Mouse (Mus musculus) brown adipose tissue, adult 24 weeks (tissue): ENCODE data around the gene Aff1. TPM values are rescaled to one million over a fixed set of nuclear protein-coding genes. Genes with fewer than 3 reads are reported as not detected.

Experiments
- H3K27ac ChIP-seq: fragments of 200-500 bp; replicated peaks from 2 replicates; pipeline ENCODE4 v1.5.1; 2012; ENCODE audit warnings: low read depth, mild to moderate bottlenecking, low read length
- H3K4me1 ChIP-seq: fragments of 200-500 bp; 2 replicates; pipeline ENCODE4 v1.6.1; 2012; ENCODE audit warnings: low read length, mixed read lengths; ENCODE audit not compliant: control insufficient read depth, insufficient read depth, insufficient read length
- H3K4me3 ChIP-seq: fragments of 200-500 bp; 2 replicates; pipeline ENCODE4 v1.5.1; 2012; ENCODE audit warnings: low read depth, mild to moderate bottlenecking, low read length, moderate library complexity; ENCODE audit not compliant: insufficient read depth
- polyA plus RNA-seq: library from polyadenylated mRNA; stranded (reverse); fragments of >200 nt; gene quantifications from 2 replicates; pipeline ENCODE4 v1.2.4, GENCODE M21; 2012; ENCODE audit not compliant: missing spikeins, insufficient read depth, insufficient read length

Aff1 gene
- polyA plus RNA-seq: 8.8 and 9.1 TPM in 2 replicates

DNA sequence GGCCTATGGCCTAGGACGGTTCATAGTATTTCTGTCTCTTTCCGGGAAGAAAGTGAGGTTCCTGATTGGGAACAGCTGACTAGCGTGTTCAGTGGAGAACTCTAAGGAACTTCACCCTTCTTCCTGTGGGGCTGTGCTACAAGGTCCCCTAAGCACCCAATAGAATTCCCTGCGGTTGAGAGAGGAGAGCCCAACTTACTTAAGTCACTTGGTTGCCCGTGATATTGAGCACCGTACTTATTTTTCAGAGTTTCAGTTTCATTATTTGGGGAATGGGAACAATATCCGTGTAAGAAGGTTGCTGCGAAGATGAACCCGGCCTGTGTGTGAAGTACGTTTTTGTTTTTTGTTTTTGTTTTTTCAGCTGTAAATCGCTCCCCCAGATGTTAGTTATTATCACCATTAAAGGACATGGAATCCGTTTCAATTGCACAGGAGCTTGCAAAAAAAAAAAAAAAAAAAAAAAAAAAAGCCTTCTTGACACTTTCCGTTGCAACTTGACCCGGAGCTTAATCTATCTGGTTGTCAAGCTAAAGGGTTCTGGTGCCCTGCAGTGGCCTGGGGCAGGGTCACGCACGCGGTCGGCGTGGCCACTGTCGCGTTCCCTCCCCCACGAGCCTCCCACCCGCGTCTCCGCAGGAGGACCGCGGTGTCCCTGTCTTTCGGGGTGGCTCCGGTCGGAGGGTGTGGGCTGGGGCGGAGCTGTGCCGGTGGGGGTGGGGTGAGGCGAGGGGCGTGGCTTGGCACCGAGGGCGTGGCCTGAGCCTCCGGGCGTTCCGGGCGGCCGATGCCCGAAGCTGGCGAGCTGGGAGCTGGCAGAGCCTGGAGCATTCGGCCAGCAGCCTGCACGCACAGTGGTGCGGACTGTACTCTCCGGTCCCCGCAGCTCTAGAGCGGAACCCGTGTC, at the start of gene Aff1:
Aff1 (plus strand) TSS at position 751 of the 907 bp plus-strand sequence.
- Histone ChIP-seq H3K4me1 (no peaks in the 10 kb centered on the region), H3K4me3 (peak within 1 kb of the TSS; percentile 84)

DNA sequence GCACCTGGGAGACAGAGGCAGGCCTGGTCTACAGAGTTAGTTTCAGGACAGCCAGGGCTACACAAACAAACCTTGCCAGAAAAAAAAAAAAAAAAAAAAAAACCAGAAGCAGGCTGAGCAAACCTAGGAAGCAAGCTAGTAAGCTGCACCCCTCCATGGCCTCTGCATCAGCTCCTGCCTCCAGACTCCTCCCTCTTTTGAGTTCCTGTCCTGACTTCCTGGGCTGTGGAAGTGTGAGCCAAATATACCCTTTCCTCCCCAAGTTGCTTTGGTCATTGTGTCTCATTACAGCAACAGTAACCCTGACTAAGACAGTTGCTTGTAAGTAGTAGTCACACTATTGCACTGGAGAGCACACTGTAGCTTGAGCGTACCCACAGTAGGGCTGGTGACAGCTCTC, 48.0 kb upstream of the Aff1 start:
- Histone ChIP-seq H3K4me1 (no peaks in the 10 kb centered on the region), H3K27ac (no peak overlapping the region), H3K4me3 (no peak overlapping the region)

More for the DNA sequence above, at the start of gene Aff1:
- H3K27ac ChIP-seq: peak within 1 kb of the TSS; percentile 95

DNA sequence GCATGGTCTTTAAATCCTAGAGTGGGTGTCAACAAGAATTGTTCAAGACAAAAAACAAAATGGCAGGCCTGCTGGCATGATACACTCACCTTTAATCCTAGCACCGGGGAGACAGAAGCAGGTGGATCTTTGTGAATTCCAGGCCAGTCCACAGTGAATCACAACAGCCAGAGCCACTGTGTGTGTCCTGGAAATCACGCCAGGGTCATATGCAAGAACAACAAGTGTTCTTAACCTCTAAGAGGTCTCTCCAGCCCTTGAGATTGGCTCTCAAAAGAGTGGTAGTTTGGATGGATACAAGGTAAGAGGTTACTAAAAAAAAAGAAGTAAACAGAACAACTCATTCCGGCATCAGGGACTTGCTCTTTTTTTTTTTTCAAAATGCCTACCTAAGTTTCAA, 44.9 kb upstream of the Aff1 start:
- H3K4me3 ChIP-seq: no peak overlapping the region
- H3K4me1 ChIP-seq: no peaks in the 10 kb centered on the region
- no peak overlapping the region for H3K27ac ChIP-seq

DNA sequence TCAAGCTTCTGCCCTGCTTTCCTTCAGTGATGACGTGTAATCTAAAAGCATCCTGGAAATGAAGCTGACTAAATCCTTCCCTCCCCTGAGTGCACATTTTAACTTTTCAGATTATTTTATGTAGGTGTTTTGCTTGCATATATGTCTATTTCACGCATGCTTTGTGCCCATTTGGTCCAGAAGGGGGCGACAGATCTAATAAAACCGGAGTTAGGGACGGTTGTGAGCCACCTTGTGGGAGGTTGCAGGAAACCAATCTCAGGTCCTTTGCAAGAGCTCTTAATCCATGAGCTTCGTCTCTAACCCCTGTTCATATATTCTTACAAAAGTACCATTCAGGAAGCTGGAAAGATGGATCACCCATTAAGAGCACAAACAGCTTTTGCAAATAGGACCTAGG, 37.9 kb upstream of the Aff1 start:
- Histone ChIP-seq H3K4me3 (no peak overlapping the region), H3K4me1 (no peaks in the 10 kb centered on the region), H3K27ac (no peak overlapping the region)

DNA sequence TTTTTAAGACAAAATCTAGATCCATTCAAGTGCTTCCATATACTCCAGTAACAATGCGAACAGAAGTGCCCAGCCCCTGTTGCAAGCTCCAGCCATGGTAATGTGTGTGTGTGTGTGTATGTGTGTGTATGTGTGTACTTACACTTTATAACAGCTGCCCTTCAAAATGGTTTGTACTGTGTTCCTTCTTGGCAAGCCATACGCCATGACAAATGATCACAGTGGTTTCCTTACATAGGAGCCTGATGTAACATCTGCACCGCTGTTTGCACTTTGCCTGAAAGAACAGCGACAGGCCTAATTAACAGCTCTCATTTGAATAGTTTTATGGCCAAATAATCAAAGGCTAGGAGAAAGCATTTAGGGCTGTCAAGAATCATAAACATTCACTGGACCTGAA, 37.4 kb upstream of the Aff1 start:
- no peak overlapping the region for H3K4me3 ChIP-seq
- no peak overlapping the region for H3K27ac ChIP-seq
- no peaks in the 10 kb centered on the region for H3K4me1 ChIP-seq

DNA sequence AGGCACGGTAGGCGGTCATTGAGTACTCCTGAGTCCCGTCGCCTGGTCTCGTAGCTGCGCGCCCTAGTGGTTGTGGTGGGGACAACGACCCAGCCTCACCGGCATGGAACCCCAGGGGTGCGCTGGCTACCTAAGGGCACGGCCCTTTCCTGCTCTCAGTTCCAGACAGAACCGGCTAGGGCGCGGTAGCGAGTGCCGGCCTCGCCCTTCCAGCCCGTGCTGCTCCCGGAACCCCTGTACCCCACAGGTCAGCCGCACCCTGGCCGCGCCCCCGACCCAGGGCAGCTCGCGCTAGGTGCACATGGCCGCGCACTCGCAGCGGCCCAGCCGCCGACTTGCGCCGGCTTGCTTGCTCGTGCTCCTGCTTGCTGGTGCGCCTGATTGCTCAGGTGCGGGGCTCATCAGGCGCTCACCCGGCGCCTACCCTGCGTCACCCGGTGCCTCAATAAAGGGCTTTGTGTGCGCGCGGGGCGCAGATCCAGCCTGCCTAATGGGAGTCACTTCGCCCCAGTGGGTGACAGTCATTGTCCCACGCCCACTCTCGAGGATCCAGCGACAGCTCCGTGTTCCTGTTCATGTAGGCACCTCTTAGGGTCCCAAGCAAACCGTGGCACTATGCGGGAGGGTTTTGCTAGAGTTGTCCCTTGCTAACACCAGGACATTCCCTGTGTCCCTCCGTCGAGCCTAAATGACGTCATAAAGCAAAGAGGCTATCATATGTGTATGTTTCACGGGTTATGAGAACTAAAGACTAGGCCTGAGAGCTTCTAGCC, 36.6 kb upstream of the Aff1 start, which contains the start of gene 1700016H13Rik:
1700016H13Rik (minus strand) TSS at position 665 of the 773 bp plus-strand sequence.
- H3K27ac ChIP-seq: no peak within 1 kb of the TSS
- no peaks in the 10 kb centered on the region for H3K4me1 ChIP-seq
- H3K4me3 ChIP-seq: peak within 1 kb of the TSS; percentile 64

DNA sequence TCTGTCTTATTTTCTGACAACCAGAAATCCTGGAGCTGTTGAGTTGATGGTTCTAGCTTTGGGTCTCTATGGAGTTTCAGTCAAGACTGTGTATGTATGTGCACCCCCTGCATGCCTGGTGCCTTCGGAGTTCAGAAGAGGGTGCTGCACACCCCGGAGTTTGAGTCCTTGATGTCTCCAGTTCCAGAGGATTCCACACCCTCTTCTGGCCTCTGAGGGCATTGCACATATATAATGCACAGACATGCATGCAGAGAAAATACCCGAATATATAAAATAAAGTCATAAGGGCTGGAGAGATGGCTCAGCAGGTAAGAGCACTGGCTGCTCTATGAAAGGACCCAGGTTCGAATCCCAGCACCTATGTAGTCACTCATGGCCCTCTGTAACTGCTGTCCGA, 33.3 kb upstream of the Aff1 start:
- Histone ChIP-seq H3K4me3 (no peak overlapping the region), H3K4me1 (no peaks in the 10 kb centered on the region), H3K27ac (no peak overlapping the region)

DNA sequence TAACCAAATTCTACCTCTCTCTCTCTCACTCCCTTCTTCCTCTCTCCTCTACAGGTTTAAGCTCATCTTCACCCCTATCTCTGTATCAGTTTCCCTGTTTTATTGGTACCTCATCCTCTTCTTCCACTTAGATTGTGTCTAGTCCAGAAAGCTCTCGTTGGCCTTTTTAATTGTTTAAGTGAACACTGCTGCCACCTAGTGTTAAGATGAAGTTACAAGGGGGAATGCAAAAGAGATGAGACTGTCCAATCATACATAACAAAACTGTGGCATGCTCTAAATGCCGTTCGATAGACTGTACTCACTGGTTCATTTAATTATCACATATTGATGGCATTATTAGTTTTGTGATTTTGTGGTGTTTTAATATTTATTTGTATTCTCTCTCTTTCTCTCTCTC, 32.6 kb upstream of the Aff1 start:
- Histone ChIP-seq H3K27ac (no peak overlapping the region), H3K4me3 (no peak overlapping the region), H3K4me1 (no peaks in the 10 kb centered on the region)

DNA sequence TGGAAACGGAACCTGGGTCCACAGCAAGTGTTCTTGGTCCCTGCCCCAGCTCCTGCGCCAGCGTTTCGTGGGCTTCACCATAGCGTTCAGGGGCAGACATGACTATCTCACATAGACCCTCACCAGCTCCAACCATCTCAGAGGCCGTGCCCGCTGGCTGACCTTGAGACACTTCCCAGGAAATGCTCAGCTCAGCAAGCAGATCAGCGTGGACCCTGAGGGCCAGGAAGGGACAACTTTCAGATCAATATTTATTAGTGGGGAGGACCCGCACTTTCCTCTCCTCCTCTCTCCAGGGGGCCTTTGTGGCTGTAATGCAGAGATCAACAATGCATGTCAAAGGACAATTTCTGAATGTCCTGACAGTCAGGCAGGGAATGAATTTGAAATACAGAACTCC, 27.2 kb upstream of the Aff1 start:
- Histone ChIP-seq H3K4me1 (no peaks in the 10 kb centered on the region), H3K27ac (no peak overlapping the region), H3K4me3 (no peak overlapping the region)

DNA sequence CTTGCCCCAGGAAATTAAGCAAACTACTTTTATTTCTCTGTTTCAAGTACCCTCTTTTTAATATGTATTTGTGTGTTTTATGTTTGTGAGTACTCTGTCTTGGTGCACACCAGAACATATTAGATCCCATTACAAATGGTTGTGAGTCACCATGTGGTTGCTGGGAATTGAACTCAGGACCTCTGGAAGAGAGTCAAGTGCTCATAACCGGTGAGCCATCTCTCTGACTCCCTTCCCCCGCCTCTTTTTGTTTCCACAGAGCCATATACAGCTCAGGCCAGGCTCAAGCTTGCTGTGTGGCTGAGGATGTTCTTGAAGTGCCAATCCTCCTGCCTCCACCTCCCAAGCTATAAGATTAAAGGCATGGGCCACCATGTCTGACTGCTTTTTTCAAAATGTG, 26.3 kb upstream of the Aff1 start:
- no peaks in the 10 kb centered on the region for H3K4me1 ChIP-seq
- no peak overlapping the region for H3K4me3 ChIP-seq
- no peak overlapping the region for H3K27ac ChIP-seq

DNA sequence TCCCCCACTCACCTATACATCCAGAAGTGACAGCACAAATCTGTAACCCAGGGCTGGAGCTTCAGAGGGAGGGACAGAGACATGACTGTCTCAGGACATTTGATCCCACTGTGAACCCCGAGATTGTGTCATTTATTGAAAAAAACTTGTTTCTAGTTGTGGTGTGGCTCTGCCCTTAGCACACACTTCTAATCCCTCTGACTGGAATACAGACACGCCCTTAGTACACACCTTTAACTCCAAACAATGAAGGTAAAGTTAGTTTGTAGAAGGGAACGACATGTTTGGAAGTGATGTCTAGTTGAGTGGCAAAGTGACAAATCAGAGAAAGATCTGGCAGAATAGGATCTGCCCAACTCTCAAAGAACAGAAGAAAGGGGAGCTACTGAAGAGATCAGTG, 20.3 kb upstream of the Aff1 start:
- no peak overlapping the region for H3K4me3 ChIP-seq
- H3K27ac ChIP-seq: no peak overlapping the region
- H3K4me1 ChIP-seq: no peaks in the 10 kb centered on the region

DNA sequence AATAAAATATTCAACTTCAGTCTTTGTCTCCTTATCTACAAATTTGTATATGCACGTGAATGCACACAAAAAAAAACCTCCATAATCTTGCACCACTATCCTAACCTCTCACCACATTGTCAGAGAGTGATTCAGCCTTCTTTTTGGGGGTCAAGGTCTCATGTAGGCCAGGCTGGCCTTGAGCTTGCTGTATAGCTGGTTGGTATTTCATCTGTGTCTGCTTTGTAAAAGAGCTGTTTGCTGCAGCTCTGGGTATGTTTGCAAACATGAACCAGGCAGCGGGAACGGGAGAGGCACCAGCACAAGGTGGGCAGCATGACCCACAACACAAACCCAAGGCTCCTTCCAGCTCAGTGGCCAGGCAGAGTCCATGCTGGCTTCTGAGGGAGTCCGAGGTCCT, 18.6 kb upstream of the Aff1 start:
- Histone ChIP-seq H3K4me1 (no peaks in the 10 kb centered on the region), H3K4me3 (no peak overlapping the region), H3K27ac (no peak overlapping the region)

DNA sequence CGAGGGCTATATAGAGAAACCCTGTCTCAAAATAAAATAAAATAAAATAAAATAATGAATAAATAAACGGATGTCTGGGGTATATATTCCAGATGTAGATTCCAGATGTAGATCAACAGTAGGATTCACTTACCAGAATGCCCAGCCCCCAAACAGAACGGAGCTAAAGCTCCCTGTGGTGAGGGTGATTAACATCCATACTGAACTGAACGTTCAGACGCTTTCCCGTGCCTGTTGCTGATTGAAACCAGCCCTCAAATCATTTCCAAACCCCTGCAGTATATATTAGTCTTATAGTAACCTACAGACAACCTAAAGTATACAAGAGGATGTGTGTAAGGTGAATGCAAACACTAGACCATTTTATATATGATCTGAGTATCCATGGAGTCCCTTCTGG, 17.7 kb upstream of the Aff1 start:
- H3K4me1 ChIP-seq: no peaks in the 10 kb centered on the region
- no peak overlapping the region for H3K4me3 ChIP-seq
- no peak overlapping the region for H3K27ac ChIP-seq

DNA sequence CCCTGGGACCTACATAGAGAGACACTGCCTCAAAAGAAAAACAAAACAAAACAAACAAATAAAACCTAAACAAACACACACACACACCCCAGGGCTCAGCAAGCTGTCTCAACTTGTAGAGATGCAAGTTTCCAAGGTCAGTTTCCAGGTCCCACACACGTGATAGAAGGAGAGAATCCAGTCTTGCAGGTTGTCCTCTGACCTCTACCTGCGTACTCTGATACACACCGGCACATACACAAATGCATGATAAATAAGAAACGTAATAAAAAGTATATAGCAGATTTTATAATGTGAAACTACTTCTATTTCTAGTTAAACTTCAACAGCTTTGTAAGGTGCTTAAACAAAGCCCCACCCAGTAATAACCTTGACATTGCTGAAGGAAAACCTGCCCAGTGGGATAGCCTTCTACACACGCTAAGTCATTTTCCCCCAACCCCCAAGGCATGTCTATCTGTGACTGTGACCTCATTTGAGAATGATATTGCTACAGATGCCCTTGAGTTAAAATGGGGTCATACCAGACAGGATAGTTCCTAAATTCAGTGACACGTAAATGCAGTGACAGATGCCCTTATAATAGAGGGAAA, 15.8 kb upstream of the Aff1 start:
- Histone ChIP-seq H3K4me3 (no peak overlapping the region), H3K4me1 (no peaks in the 10 kb centered on the region), H3K27ac (no peak overlapping the region)

DNA sequence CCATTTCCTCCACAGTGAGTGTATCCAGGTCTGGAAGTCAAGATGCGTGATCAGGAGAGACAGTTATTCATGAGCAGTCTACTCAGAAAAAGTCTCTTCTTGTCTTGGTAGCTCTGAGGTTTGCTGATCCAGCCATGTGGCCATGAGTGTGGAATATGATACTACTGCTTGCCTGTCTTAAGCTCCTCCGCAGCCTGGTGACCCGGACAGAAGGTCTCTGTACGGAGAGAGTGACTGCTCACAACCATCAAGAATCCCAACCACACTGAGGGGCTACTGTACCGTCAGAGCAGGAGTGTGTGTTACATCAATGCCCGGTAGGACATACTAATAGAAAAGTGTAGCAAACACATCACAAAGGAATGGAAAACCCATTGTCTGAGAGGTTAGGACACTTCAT, 14.3 kb upstream of the Aff1 start:
- H3K4me1 ChIP-seq: no peaks in the 10 kb centered on the region
- no peak overlapping the region for H3K27ac ChIP-seq
- H3K4me3 ChIP-seq: no peak overlapping the region
